Mouse (Mus musculus): ENCODE measurements around the gene Tmem131. TPM values are rescaled to one million over a fixed set of nuclear protein-coding genes. Genes with fewer than 3 reads are reported as not detected.
A peak's percentile ranks its signal among the peaks of the same experiment; 100 is the strongest.

Gene Tmem131
- polyA plus RNA-seq, 1 experiment from 2014 or later, result 13.8 TPM

- Histone ChIP-seq H3K27ac (no peak overlapping the region), H3K9me3 (replicated peaks) (no peaks in the 10 kb centered on the region), H3K4me3 (no peak overlapping the region), H3K27me3 (ENCODE audit: low read depth, poor library complexity, severe bottlenecking) (no peaks in the 10 kb centered on the region), H3K4me1 (no peaks in the 10 kb centered on the region), H3K36me3 (peaks cover 15% of the 10 kb centered on the region)
- DNase-seq (ENCODE audit: low spot score), result no peak
- 90% methylated on average over 10 of the region's 10 CpGs for WGBS
Observed at GRCm38 (mm10) chr1:36854198-36854765, 89.2 kb downstream of the Tmem131 start.

- peaks cover 18% of the 10 kb centered on the region for H3K36me3 ChIP-seq
- DNase-seq (ENCODE audit: low spot score), result no peak
- no peak overlapping the region for H3K27ac ChIP-seq
- H3K9me3 ChIP-seq (replicated peaks), result no peaks in the 10 kb centered on the region
- 85% methylated on average over 6 of the region's 6 CpGs for whole genome bisulfite sequencing
- no peak overlapping the region for H3K4me3 ChIP-seq
- H3K27me3 ChIP-seq (ENCODE audit: low read depth, poor library complexity, severe bottlenecking), result no peaks in the 10 kb centered on the region
- no peaks in the 10 kb centered on the region for H3K4me1 ChIP-seq
Observed at GRCm38 (mm10) chr1:36852085-36852484, 91.4 kb downstream of the Tmem131 start.

- 80% methylated on average over 4 of the region's 4 CpGs for WGBS
- Histone ChIP-seq H3K27ac (no peak overlapping the region), H3K36me3 (peaks cover 20% of the 10 kb centered on the region), H3K9me3 (replicated peaks) (no peaks in the 10 kb centered on the region), H3K4me1 (no peaks in the 10 kb centered on the region), H3K4me3 (no peak overlapping the region), H3K27me3 (ENCODE audit: low read depth, poor library complexity, severe bottlenecking) (no peaks in the 10 kb centered on the region)
- no peak for DNase-seq (ENCODE audit: low spot score)
Observed at GRCm38 (mm10) chr1:36851392-36851791, 92.1 kb downstream of the Tmem131 start.

- DNase-seq (ENCODE audit: low spot score), result no peak
- no peaks in the 10 kb centered on the region for H3K9me3 ChIP-seq (replicated peaks)
- no peak overlapping the region for H3K27ac ChIP-seq
- peaks cover 14% of the 10 kb centered on the region; the same call in 1 of the 2 replicates for H3K36me3 ChIP-seq
- no peak overlapping the region for H3K4me3 ChIP-seq
- H3K27me3 ChIP-seq (ENCODE audit: low read depth, poor library complexity, severe bottlenecking), result no peaks in the 10 kb centered on the region
- 75% methylated on average over 1 of the region's 1 CpGs for WGBS
- H3K4me1 ChIP-seq, result peaks cover 8% of the 10 kb centered on the region
Observed at GRCm38 (mm10) chr1:36848036-36848435, 95.4 kb downstream of the Tmem131 start.

GRCm38 (mm10) chr1:36847276-36847675, 96.2 kb downstream of the Tmem131 start:
- H3K4me1 ChIP-seq, result peaks cover 8% of the 10 kb centered on the region
- H3K9me3 ChIP-seq (replicated peaks), result no peaks in the 10 kb centered on the region
- no peak for DNase-seq (ENCODE audit: low spot score)
- H3K27me3 ChIP-seq (ENCODE audit: low read depth, poor library complexity, severe bottlenecking), result no peaks in the 10 kb centered on the region
- WGBS, result 88% methylated on average over 8 of the region's 8 CpGs
- no peak overlapping the region for H3K27ac ChIP-seq
- H3K36me3 ChIP-seq, result 0 out of 2 replicates have a peak, but pooled peaks cover 8% of the 10 kb centered on the region
- H3K4me3 ChIP-seq, result no peak overlapping the region

GRCm38 (mm10) chr1:36845031-36845430, 98.4 kb downstream of the Tmem131 start:
- 17% methylated on average over 5 of the region's 5 CpGs for WGBS
- H3K9me3 ChIP-seq (replicated peaks), result no peaks in the 10 kb centered on the region

GRCm38 (mm10) chr1:36841806-36842205, 101.7 kb downstream of the Tmem131 start:
- WGBS, result 81% methylated on average over 1 of the region's 1 CpGs
- Histone ChIP-seq H3K27ac (no peak overlapping the region), H3K4me3 (no peak overlapping the region), H3K36me3 (peaks cover 33% of the 10 kb centered on the region), H3K4me1 (peaks cover 8% of the 10 kb centered on the region), H3K27me3 (ENCODE audit: low read depth, poor library complexity, severe bottlenecking) (no peaks in the 10 kb centered on the region), H3K9me3 (replicated peaks) (no peaks in the 10 kb centered on the region)
- no peak for DNase-seq (ENCODE audit: low spot score)

More at GRCm38 (mm10) chr1:36845031-36845430, 98.4 kb downstream of the Tmem131 start:
- Histone ChIP-seq H3K4me3 (no peak overlapping the region), H3K4me1 (peaks cover 8% of the 10 kb centered on the region), H3K36me3 (peaks cover 16% of the 10 kb centered on the region; the same call in 1 of the 2 replicates), H3K27ac (peak overlapping the region; percentile 5; the same call in 1 of the 2 replicates), H3K27me3 (ENCODE audit: low read depth, poor library complexity, severe bottlenecking) (no peaks in the 10 kb centered on the region)
- DNase-seq (ENCODE audit: low spot score), result no peak

- Histone ChIP-seq H3K27ac (no peak overlapping the region), H3K4me1 (peaks cover 8% of the 10 kb centered on the region), H3K4me3 (no peak overlapping the region), H3K36me3 (peaks cover 36% of the 10 kb centered on the region), H3K9me3 (replicated peaks) (no peaks in the 10 kb centered on the region), H3K27me3 (ENCODE audit: low read depth, poor library complexity, severe bottlenecking) (no peaks in the 10 kb centered on the region)
- DNase-seq (ENCODE audit: low spot score), result no peak
- 96% methylated on average over 2 of the region's 2 CpGs for WGBS
Observed at GRCm38 (mm10) chr1:36840959-36841358, 102.5 kb downstream of the Tmem131 start.

- Histone ChIP-seq H3K36me3 (peaks cover 47% of the 10 kb centered on the region), H3K27me3 (ENCODE audit: low read depth, poor library complexity, severe bottlenecking) (no peaks in the 10 kb centered on the region), H3K4me3 (no peak overlapping the region), H3K27ac (no peak overlapping the region), H3K4me1 (peaks cover 2% of the 10 kb centered on the region), H3K9me3 (replicated peaks) (no peaks in the 10 kb centered on the region)
- 86% methylated on average over 3 of the region's 3 CpGs for WGBS
- DNase-seq (ENCODE audit: low spot score), result no peak
Observed at GRCm38 (mm10) chr1:36839858-36840257, 103.6 kb downstream of the Tmem131 start.

- no peak overlapping the region for H3K27ac ChIP-seq
- DNase-seq (ENCODE audit: low spot score), result no peak
- no peaks in the 10 kb centered on the region for H3K4me1 ChIP-seq
- H3K9me3 ChIP-seq (replicated peaks), result no peaks in the 10 kb centered on the region
- 94% methylated on average over 12 of the region's 12 CpGs for WGBS
- H3K4me3 ChIP-seq, result no peak overlapping the region
- H3K27me3 ChIP-seq (ENCODE audit: low read depth, poor library complexity, severe bottlenecking), result no peaks in the 10 kb centered on the region
- H3K36me3 ChIP-seq, result peaks cover 71% of the 10 kb centered on the region
Observed at GRCm38 (mm10) chr1:36836274-36836954, 107.1 kb downstream of the Tmem131 start.

- Histone ChIP-seq H3K4me1 (no peaks in the 10 kb centered on the region), H3K36me3 (peaks cover 72% of the 10 kb centered on the region), H3K9me3 (replicated peaks) (no peaks in the 10 kb centered on the region), H3K27me3 (ENCODE audit: low read depth, poor library complexity, severe bottlenecking) (no peaks in the 10 kb centered on the region), H3K27ac (no peak overlapping the region), H3K4me3 (no peak overlapping the region)
- WGBS, result 95% methylated on average over 3 of the region's 3 CpGs
- no peak for DNase-seq (ENCODE audit: low spot score)
Observed at GRCm38 (mm10) chr1:36835593-36835992, 107.9 kb downstream of the Tmem131 start.

- no peak for DNase-seq (ENCODE audit: low spot score)
- peaks cover 59% of the 10 kb centered on the region for H3K36me3 ChIP-seq
- no peak overlapping the region for H3K4me3 ChIP-seq
Observed at GRCm38 (mm10) chr1:36834090-36834489, 109.4 kb downstream of the Tmem131 start.

More at GRCm38 (mm10) chr1:36834090-36834489, 109.4 kb downstream of the Tmem131 start:
- Histone ChIP-seq H3K27me3 (ENCODE audit: low read depth, poor library complexity, severe bottlenecking) (no peaks in the 10 kb centered on the region), H3K4me1 (no peaks in the 10 kb centered on the region), H3K9me3 (replicated peaks) (no peaks in the 10 kb centered on the region), H3K27ac (no peak overlapping the region)
- 93% methylated on average over 7 of the region's 7 CpGs for WGBS
